Mouse (Mus musculus): ENCODE measurements around the gene Rusc2. TPM values are rescaled to one million over a fixed set of nuclear protein-coding genes. Genes with fewer than 3 reads are reported as not detected.

Gene Rusc2
- polyA plus RNA-seq, 1 experiment from 2014 or later = 10.9 TPM

- H3K27ac ChIP-seq (replicated peaks in 1 of 2; ENCODE audit: control insufficient read depth in 1 of 2, insufficient read depth in 1 of 2, low read depth in 2 of 2, low read length in 2 of 2) = peak overlapping the region; percentile 59 to 76; a peak in 3 of 4 replicates
- no peak overlapping the region for H3K4me2 ChIP-seq (ENCODE audit: low read length)
- H3K4me1 ChIP-seq (ENCODE audit: control insufficient read depth in 2 of 2, insufficient read depth in 2 of 2, low read length in 2 of 2) = peaks cover 2 to 8% of the 10 kb centered on the region in 2 experiments; a peak in 3 of 4 replicates
- WGBS = 5% methylated on average over 4 of the region's 4 CpGs
- peaks cover 2% of the 10 kb centered on the region for H3K27me3 ChIP-seq (ENCODE audit: control insufficient read depth, insufficient read depth, low read length)
- H3K9ac ChIP-seq (ENCODE audit: low read length) = no peak overlapping the region
- H3K4me3 ChIP-seq (ENCODE audit: control insufficient read depth in 1 of 2, insufficient read depth in 1 of 2, low read depth in 1 of 2, low read length in 2 of 2) = no peak overlapping the region
- H3K9me3 ChIP-seq (ENCODE audit: control insufficient read depth, low read length) = no peaks in the 10 kb centered on the region
- peaks cover 1% of the 10 kb centered on the region; the same call in 1 of the 2 replicates for H3K36me3 ChIP-seq (ENCODE audit: control insufficient read depth, insufficient read depth, low read length)
- no peak for ATAC-seq (ENCODE audit: insufficient number of reproducible peaks, insufficient read depth, low FRiP score, low read depth)
Observed at GRCm38 (mm10) chr4:43431690-43432089, 49.9 kb downstream of the Rusc2 start.

GRCm38 (mm10) chr4:43432832-43433231 lies 51.1 kb downstream of the Rusc2 start:
- H3K27ac ChIP-seq (replicated peaks in 1 of 2; ENCODE audit: control insufficient read depth in 1 of 2, insufficient read depth in 1 of 2, low read depth in 2 of 2, low read length in 2 of 2) = no peak overlapping the region
- peaks cover 2 to 8% of the 10 kb centered on the region in 2 experiments; a peak in 3 of 4 replicates for H3K4me1 ChIP-seq (ENCODE audit: control insufficient read depth in 2 of 2, insufficient read depth in 2 of 2, low read length in 2 of 2)
- no peak overlapping the region for H3K9ac ChIP-seq (ENCODE audit: low read length)
- H3K4me2 ChIP-seq (ENCODE audit: low read length) = no peak overlapping the region
- no peak overlapping the region for H3K4me3 ChIP-seq (ENCODE audit: control insufficient read depth in 1 of 2, insufficient read depth in 1 of 2, low read depth in 1 of 2, low read length in 2 of 2)
- H3K36me3 ChIP-seq (ENCODE audit: control insufficient read depth, insufficient read depth, low read length) = no peaks in the 10 kb centered on the region
- ATAC-seq (ENCODE audit: insufficient number of reproducible peaks, insufficient read depth, low FRiP score, low read depth) = no peak
- WGBS = 76% methylated on average over 1 of the region's 1 CpGs
- no peaks in the 10 kb centered on the region for H3K9me3 ChIP-seq (ENCODE audit: control insufficient read depth, low read length)
- H3K27me3 ChIP-seq (ENCODE audit: control insufficient read depth, insufficient read depth, low read length) = no peaks in the 10 kb centered on the region; the same call in 1 of the 2 replicates

DNA sequence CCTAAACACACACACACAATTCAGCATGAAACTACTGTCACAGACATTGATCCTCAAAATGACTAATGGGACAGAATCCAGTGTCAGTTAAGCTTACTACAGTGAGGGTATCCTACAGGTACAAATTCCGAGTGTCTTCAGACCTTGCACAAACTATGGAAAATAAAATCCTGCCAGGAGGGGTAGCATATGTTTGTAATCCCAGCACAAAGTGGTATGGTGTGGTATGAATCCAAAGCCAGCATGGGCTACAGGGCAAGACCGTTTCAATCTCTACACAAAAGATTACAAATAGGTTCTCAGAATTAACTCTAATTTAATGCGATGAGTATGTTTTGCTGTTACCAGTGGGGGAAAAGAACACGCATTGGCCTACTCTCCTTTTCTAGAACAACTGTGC lies 59.9 kb downstream of the Rusc2 start, which contains the start of gene Tesk1:
Gene Tesk1, plus strand, starts transcription at position 301 of the 400 bp plus-strand sequence.
- ATAC-seq (ENCODE audit: insufficient number of reproducible peaks, insufficient read depth, low FRiP score, low read depth) = no peak
- Histone ChIP-seq H3K4me3 (ENCODE audit: control insufficient read depth in 1 of 2, insufficient read depth in 1 of 2, low read depth in 1 of 2, low read length in 2 of 2) (peak within 1 kb of the TSS; percentile 91 to 94), H3K27ac (replicated peaks in 1 of 2; ENCODE audit: control insufficient read depth in 1 of 2, insufficient read depth in 1 of 2, low read depth in 2 of 2, low read length in 2 of 2) (peak within 1 kb of the TSS; percentile 95 to 97), H3K4me1 (ENCODE audit: control insufficient read depth in 2 of 2, insufficient read depth in 2 of 2, low read length in 2 of 2) (peaks cover 5 to 10% of the 10 kb centered on the region in 2 experiments; a peak in 3 of 4 replicates), H3K9me3 (ENCODE audit: control insufficient read depth, low read length) (no peaks in the 10 kb centered on the region), H3K36me3 (ENCODE audit: control insufficient read depth, insufficient read depth, low read length) (peaks cover 20% of the 10 kb centered on the region), H3K27me3 (ENCODE audit: control insufficient read depth, insufficient read depth, low read length) (no peaks in the 10 kb centered on the region), H3K9ac (ENCODE audit: low read length) (peak within 1 kb of the TSS; percentile 95), H3K4me2 (ENCODE audit: low read length) (peak within 1 kb of the TSS; percentile 87)
- 24% methylated on average over 4 of the region's 4 CpGs for WGBS

- under 1% methylated on average over 33 of the region's 33 CpGs for WGBS
- Histone ChIP-seq H3K4me3 (ENCODE audit: control insufficient read depth in 1 of 2, insufficient read depth in 1 of 2, low read depth in 1 of 2, low read length in 2 of 2) (peak overlapping the region; percentile 91 to 94), H3K9ac (ENCODE audit: low read length) (peak overlapping the region; percentile 95), H3K4me2 (ENCODE audit: low read length) (peak overlapping the region; percentile 87), H3K27ac (replicated peaks in 1 of 2; ENCODE audit: control insufficient read depth in 1 of 2, insufficient read depth in 1 of 2, low read depth in 2 of 2, low read length in 2 of 2) (peak overlapping the region; percentile 95 to 97), H3K4me1 (ENCODE audit: control insufficient read depth in 2 of 2, insufficient read depth in 2 of 2, low read length in 2 of 2) (peaks cover 5 to 10% of the 10 kb centered on the region in 2 experiments; a peak in 3 of 4 replicates), H3K9me3 (ENCODE audit: control insufficient read depth, low read length) (no peaks in the 10 kb centered on the region), H3K36me3 (ENCODE audit: control insufficient read depth, insufficient read depth, low read length) (peaks cover 24% of the 10 kb centered on the region), H3K27me3 (ENCODE audit: control insufficient read depth, insufficient read depth, low read length) (no peaks in the 10 kb centered on the region)
- ATAC-seq (ENCODE audit: insufficient number of reproducible peaks, insufficient read depth, low FRiP score, low read depth) = peak; percentile 94
Observed at GRCm38 (mm10) chr4:43442044-43442443, 60.3 kb downstream of the Rusc2 start.

DNA sequence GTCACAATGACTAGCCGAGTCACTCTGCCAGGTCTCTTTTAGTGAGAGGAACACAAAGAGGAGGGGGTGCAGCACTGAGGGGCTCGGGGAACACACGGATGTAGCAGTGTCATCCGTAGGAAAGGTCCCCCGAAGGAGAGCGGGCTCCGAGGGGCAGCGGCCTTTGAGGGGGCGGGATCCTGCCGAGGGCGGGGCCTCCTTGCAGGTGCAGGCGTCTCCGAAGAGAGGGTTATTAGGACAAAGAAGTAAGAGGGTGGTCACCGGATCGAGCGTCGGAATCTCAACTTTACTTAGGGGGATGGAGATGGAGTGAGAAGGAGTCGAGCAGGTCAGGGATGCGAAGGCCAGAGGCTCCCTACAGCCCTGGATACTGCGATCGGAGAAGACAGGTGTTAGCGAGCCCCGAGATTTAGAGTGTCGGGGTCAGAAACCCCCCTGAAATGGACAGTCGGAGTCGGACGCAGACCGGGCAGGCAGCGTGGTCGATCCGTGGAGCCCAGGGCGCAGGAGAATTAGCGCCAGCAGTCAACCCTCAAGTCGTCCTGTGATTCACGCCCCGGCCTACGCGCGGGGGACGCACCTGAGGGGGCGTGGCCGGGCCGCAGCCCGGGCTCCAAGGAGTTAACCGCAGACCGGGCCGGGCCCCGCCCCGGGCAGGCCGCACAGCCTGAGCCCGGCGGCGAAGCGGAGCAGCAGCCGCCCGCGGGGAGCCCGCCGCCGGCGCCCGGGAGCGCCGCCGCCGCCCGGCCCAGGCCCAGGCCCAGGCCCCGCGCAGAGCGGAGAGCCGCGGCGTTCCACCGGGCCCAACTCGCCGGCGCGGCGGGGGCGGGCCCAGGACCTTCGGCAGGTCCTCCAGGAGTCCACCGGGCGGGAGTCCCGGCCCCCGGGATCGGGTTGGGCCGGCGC lies 60.9 kb downstream of the Rusc2 start:
- peak overlapping the region; percentile 95 for H3K9ac ChIP-seq (ENCODE audit: low read length)
- no peaks in the 10 kb centered on the region for H3K9me3 ChIP-seq (ENCODE audit: control insufficient read depth, low read length)
- peak; percentile 67 for ATAC-seq (ENCODE audit: insufficient number of reproducible peaks, insufficient read depth, low FRiP score, low read depth)
- under 1% methylated on average over 76 of the region's 88 CpGs for WGBS
- H3K27me3 ChIP-seq (ENCODE audit: control insufficient read depth, insufficient read depth, low read length) = no peaks in the 10 kb centered on the region
- peak overlapping the region; percentile 95 to 97 for H3K27ac ChIP-seq (replicated peaks in 1 of 2; ENCODE audit: control insufficient read depth in 1 of 2, insufficient read depth in 1 of 2, low read depth in 2 of 2, low read length in 2 of 2)
- H3K36me3 ChIP-seq (ENCODE audit: control insufficient read depth, insufficient read depth, low read length) = peaks cover 31% of the 10 kb centered on the region
- H3K4me1 ChIP-seq (ENCODE audit: control insufficient read depth in 2 of 2, insufficient read depth in 2 of 2, low read length in 2 of 2) = peaks cover 5 to 10% of the 10 kb centered on the region in 2 experiments; a peak in 3 of 4 replicates
- H3K4me2 ChIP-seq (ENCODE audit: low read length) = peak overlapping the region; percentile 87
- H3K4me3 ChIP-seq (ENCODE audit: control insufficient read depth in 1 of 2, insufficient read depth in 1 of 2, low read depth in 1 of 2, low read length in 2 of 2) = peak overlapping the region; percentile 91 to 94

DNA sequence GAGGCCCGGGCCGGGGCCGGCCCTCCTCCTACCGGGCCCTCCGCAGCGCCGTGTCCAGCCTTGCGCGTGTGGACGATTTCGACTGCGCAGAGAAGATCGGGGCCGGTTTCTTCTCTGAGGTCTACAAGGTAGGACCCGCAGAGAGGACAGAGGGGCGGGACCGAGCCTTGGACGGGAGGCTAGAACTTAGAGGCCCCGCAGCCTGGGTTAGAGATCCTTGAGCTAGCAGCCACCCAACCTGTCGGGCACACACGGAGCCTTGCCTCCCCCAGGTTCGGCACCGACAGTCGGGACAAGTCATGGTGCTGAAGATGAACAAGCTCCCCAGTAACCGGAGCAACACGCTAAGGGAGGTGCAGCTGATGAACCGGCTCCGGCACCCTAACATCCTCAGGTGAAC lies 61.7 kb downstream of the Rusc2 start:
- no peaks in the 10 kb centered on the region for H3K9me3 ChIP-seq (ENCODE audit: control insufficient read depth, low read length)
- peaks cover 37% of the 10 kb centered on the region for H3K36me3 ChIP-seq (ENCODE audit: control insufficient read depth, insufficient read depth, low read length)
- WGBS = under 1% methylated on average over 27 of the region's 28 CpGs
- peaks cover 5 to 10% of the 10 kb centered on the region in 2 experiments; a peak in 3 of 4 replicates for H3K4me1 ChIP-seq (ENCODE audit: control insufficient read depth in 2 of 2, insufficient read depth in 2 of 2, low read length in 2 of 2)
- peak overlapping the region; percentile 91 to 94 for H3K4me3 ChIP-seq (ENCODE audit: control insufficient read depth in 1 of 2, insufficient read depth in 1 of 2, low read depth in 1 of 2, low read length in 2 of 2)
- peak overlapping the region; percentile 87 for H3K4me2 ChIP-seq (ENCODE audit: low read length)
- H3K9ac ChIP-seq (ENCODE audit: low read length) = peak overlapping the region; percentile 95
- H3K27ac ChIP-seq (replicated peaks in 1 of 2; ENCODE audit: control insufficient read depth in 1 of 2, insufficient read depth in 1 of 2, low read depth in 2 of 2, low read length in 2 of 2) = peak overlapping the region in 1 of 2 experiments; percentile 95; a peak in 2 of 4 replicates
- no peaks in the 10 kb centered on the region for H3K27me3 ChIP-seq (ENCODE audit: control insufficient read depth, insufficient read depth, low read length)
- ATAC-seq (ENCODE audit: insufficient number of reproducible peaks, insufficient read depth, low FRiP score, low read depth) = 0 out of 2 replicates have a peak, but pooled peaks have one; percentile 4

DNA sequence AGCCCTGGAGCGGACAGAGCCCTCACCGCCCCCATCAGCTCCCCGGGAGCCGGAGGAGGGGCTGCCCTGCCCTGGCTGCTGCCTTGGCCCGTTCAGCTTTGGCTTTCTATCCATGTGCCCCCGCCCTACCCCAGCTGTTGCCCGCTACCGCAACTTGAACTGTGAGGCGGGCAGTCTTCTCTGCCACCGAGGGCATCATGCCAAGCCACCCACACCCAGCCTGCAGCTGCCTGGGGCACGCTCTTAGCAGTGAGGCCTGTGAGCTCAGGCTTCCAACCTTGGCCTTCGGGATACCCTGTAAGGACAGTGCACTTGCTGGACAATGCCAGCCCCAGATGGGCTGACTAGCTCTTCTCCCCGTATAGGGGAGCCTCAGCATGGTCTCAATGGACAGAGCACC lies 65.5 kb downstream of the Rusc2 start:
- ATAC-seq (ENCODE audit: insufficient number of reproducible peaks, insufficient read depth, low FRiP score, low read depth) = no peak
- H3K4me2 ChIP-seq (ENCODE audit: low read length) = no peak overlapping the region
- H3K36me3 ChIP-seq (ENCODE audit: control insufficient read depth, insufficient read depth, low read length) = peaks cover 37% of the 10 kb centered on the region
- H3K4me1 ChIP-seq (ENCODE audit: control insufficient read depth in 2 of 2, insufficient read depth in 2 of 2, low read length in 2 of 2) = peaks cover 7 to 10% of the 10 kb centered on the region in 2 experiments; a peak in 3 of 4 replicates
- no peak overlapping the region for H3K9ac ChIP-seq (ENCODE audit: low read length)
- H3K27ac ChIP-seq (replicated peaks in 1 of 2; ENCODE audit: control insufficient read depth in 1 of 2, insufficient read depth in 1 of 2, low read depth in 2 of 2, low read length in 2 of 2) = no peak overlapping the region
- 93% methylated on average over 13 of the region's 13 CpGs for WGBS
- H3K4me3 ChIP-seq (ENCODE audit: control insufficient read depth in 1 of 2, insufficient read depth in 1 of 2, low read depth in 1 of 2, low read length in 2 of 2) = no peak overlapping the region
- H3K27me3 ChIP-seq (ENCODE audit: control insufficient read depth, insufficient read depth, low read length) = peaks cover 10% of the 10 kb centered on the region
- H3K9me3 ChIP-seq (ENCODE audit: control insufficient read depth, low read length) = no peaks in the 10 kb centered on the region

Measured in heart, embryonic 14.5 days (tissue).